In genomic region chr2:143305747-143306570, GRCm38 (mm10) we compare ENCODE assay signal across 12 mouse cellular contexts.
A peak's percentile ranks its signal among the peaks of the same experiment; 100 is the strongest.
DNase-seq lines count a peak whose midpoint lies in the region; ATAC-seq lines count a peak whose summit lies in the region.
"Had no signal": no experiment of that assay in that cellular context is flagged by ENCODE, and none has a peak within 500 bp of the region (broad histone marks: within the 10 kb centered on the region; RNA-seq: fewer than 3 reads in every experiment).

No protein-coding gene starts in this region.

- peak; percentile 74 to 78 for DNase-seq in cerebellum, postnatal 14 days
- DNase-seq in cerebellum, adult 11-12 months = no peak
- peak; percentile 20 for DNase-seq in right cerebral cortex, adult 18-20 months
- DNase-seq in right cerebral cortex, postnatal 36 days (ENCODE audit: low spot score in 2 of 2) = no peak
- DNase-seq in lung, postnatal 36 days = no peak
- no peak for DNase-seq in urinary bladder, postnatal 36 days (ENCODE audit: low spot score in 2 of 2)
- DNase-seq in heart, postnatal 4 days = no peak
- DNase-seq: liver, postnatal 0 days had no signal

- no peaks in the 10 kb centered on the region for H3K36me3 ChIP-seq in midbrain, embryonic 16.5 days (ENCODE audit: control insufficient read depth, insufficient read depth, low read length)

- no peak overlapping the region for H3K9ac ChIP-seq in midbrain, embryonic 16.5 days (ENCODE audit: low read depth, low read length)
- H3K9ac ChIP-seq: liver, postnatal 0 days had no signal

- H3K4me3 ChIP-seq in midbrain, embryonic 16.5 days (ENCODE audit: low read depth, low read length) = no peak overlapping the region
- H3K4me3 ChIP-seq: left cerebral cortex, adult 2 months had no signal

- H3K9me3 ChIP-seq in midbrain, embryonic 16.5 days (replicated peaks; ENCODE audit: control insufficient read depth, low read length, poor library complexity, severe bottlenecking) = no peaks in the 10 kb centered on the region

- peak overlapping the region; percentile 66 for H3K27ac ChIP-seq in midbrain, embryonic 16.5 days (ENCODE audit: low read length)
- H3K27ac ChIP-seq: left cerebral cortex, adult 2 months had no signal

- 50% methylated on average over 4 of the region's 4 CpGs for WGBS in midbrain, embryonic 16.5 days

- no peak overlapping the region for H3K4me2 ChIP-seq in midbrain, embryonic 16.5 days (ENCODE audit: low read length)
- H3K4me2 ChIP-seq: heart, embryonic 11.5 days had no signal

- ATAC-seq in midbrain, embryonic 16.5 days = peak; percentile 96
- ATAC-seq: intestine, embryonic 16.5 days; liver, postnatal 0 days had no signal

- no peaks in the 10 kb centered on the region for H3K27me3 ChIP-seq in midbrain, embryonic 16.5 days (ENCODE audit: control insufficient read depth, insufficient read depth, low read depth, low read length)

- peaks cover 7% of the 10 kb centered on the region for H3K4me1 ChIP-seq in midbrain, embryonic 16.5 days (ENCODE audit: control insufficient read depth, insufficient read depth, low read length)

Comparison
In these comparisons a context has a peak if more than half of its experiments do, and no peak if none do; other contexts are left out.
1. DNase-seq: peak in cerebellum, postnatal 14 days (2 of 2) and right cerebral cortex, adult 18-20 months (single experiment); none in cerebellum, adult 11-12 months (single experiment), right cerebral cortex, postnatal 36 days (0 of 2), lung, postnatal 36 days (single experiment), urinary bladder, postnatal 36 days (0 of 2) and heart, postnatal 4 days (single experiment).